Mouse (Mus musculus): ENCODE data around the gene Rasa3. TPM values are rescaled to one million over a fixed set of nuclear protein-coding genes. Genes with fewer than 3 reads are reported as not detected.

Gene Rasa3
- polyA plus RNA-seq, 1 experiment from 2014 or later, result 28.6 TPM

DNA sequence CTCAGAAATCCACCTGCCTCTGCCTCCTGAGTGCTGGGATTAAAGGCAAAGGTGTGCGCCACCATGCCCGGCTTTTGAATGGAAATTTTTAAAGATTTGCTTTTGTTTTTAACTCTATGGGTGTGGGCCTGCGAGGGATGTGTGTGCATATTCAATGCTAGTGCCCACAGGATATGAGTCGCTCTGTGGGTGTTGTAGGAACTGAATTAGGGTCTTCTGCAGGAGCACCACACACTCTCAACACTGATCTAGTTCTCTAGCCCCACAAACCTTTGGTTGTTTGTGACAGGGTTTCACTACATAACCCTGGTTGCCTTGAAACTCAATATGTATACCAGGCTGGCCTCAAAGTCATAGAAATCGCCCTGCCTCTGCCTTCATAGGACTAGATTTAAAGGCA lies 11.9 kb upstream of the Rasa3 start:
- Histone ChIP-seq H3K4me2 (ENCODE audit: low read depth, low read length, severe bottlenecking) (no peak overlapping the region), H3K4me3 (ENCODE audit: low read depth, low read length) (no peak overlapping the region), H3K27ac (ENCODE audit: low read depth, low read length) (no peak overlapping the region), H3K36me3 (ENCODE audit: control insufficient read depth, insufficient read depth, low read length) (no peaks in the 10 kb centered on the region), H3K9ac (ENCODE audit: low read length) (no peak overlapping the region), H3K9me3 (ENCODE audit: control insufficient read depth, low read length) (peaks cover 5% of the 10 kb centered on the region; the same call in 1 of the 2 replicates), H3K27me3 (ENCODE audit: control insufficient read depth, insufficient read depth, low read length) (no peaks in the 10 kb centered on the region), H3K4me1 (replicated peaks; ENCODE audit: control insufficient read depth, insufficient read depth, low read length) (0 out of 2 replicates have a peak, but pooled peaks cover 2% of the 10 kb centered on the region)
- no peak for ATAC-seq (replicated peaks; ENCODE audit: low FRiP score)
- WGBS, result 87% methylated on average over 5 of the region's 5 CpGs
- DNase-seq (ENCODE audit: low spot score), result no peak

DNA sequence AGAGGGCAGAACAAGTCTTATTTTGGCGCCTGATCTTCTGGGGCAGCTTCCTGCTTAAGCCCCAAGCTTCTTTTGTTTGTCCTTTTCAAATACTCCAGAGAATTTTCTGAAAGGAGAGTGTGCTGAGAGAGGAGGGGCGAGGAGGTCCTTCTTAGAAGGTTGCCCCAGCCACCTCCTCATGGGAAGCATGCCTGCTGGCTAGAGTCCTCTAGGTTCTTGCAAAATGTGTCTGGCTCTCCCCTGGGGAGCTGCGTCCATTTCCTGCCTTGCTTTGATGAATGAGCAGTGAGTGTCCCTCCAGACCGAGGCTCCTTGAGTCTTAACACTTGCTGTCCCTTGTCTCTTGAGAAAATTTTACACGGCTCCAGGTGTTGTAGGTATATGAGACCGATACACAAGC lies 11.1 kb upstream of the Rasa3 start:
- DNase-seq (ENCODE audit: low spot score), result no peak

DNA sequence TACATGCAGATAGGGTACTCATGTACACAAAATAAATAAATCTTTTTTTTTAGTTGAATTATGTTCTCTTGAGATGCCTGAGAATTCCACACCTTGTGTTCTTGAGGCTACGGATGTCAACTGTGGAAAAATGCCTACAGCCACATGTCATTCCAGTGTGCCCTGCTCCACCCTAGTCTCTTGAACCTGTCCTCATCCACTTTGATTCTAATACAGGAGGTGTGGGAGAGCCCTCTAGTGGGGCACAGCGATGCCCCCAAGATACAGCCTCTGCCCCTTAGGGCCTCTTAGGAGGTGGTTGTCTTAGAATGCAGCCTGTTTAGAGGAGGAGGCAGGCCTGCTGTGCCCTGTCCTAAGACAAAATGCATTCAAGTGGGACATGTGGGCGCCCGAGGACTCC lies 10.5 kb upstream of the Rasa3 start:
- Histone ChIP-seq H3K36me3 (ENCODE audit: control insufficient read depth, insufficient read depth, low read length) (no peaks in the 10 kb centered on the region), H3K4me3 (ENCODE audit: low read depth, low read length) (no peak overlapping the region), H3K27ac (ENCODE audit: low read depth, low read length) (no peak overlapping the region), H3K4me1 (replicated peaks; ENCODE audit: control insufficient read depth, insufficient read depth, low read length) (0 out of 2 replicates have a peak, but pooled peaks cover 2% of the 10 kb centered on the region), H3K4me2 (ENCODE audit: low read depth, low read length, severe bottlenecking) (no peak overlapping the region), H3K27me3 (ENCODE audit: control insufficient read depth, insufficient read depth, low read length) (no peaks in the 10 kb centered on the region), H3K9me3 (ENCODE audit: control insufficient read depth, low read length) (peaks cover 5% of the 10 kb centered on the region; the same call in 1 of the 2 replicates), H3K9ac (ENCODE audit: low read length) (no peak overlapping the region)
- no peak for DNase-seq (ENCODE audit: low spot score)
- ATAC-seq (replicated peaks; ENCODE audit: low FRiP score), result no peak
- WGBS, result 77% methylated on average over 4 of the region's 4 CpGs

More for the DNA sequence above, 11.1 kb upstream of the Rasa3 start:
- ATAC-seq (replicated peaks; ENCODE audit: low FRiP score), result no peak
- 0 out of 2 replicates have a peak, but pooled peaks cover 2% of the 10 kb centered on the region for H3K4me1 ChIP-seq (replicated peaks; ENCODE audit: control insufficient read depth, insufficient read depth, low read length)
- no peaks in the 10 kb centered on the region for H3K27me3 ChIP-seq (ENCODE audit: control insufficient read depth, insufficient read depth, low read length)
- peaks cover 5% of the 10 kb centered on the region; the same call in 1 of the 2 replicates for H3K9me3 ChIP-seq (ENCODE audit: control insufficient read depth, low read length)
- H3K4me2 ChIP-seq (ENCODE audit: low read depth, low read length, severe bottlenecking), result no peak overlapping the region
- 59% methylated on average over 6 of the region's 6 CpGs for WGBS
- H3K9ac ChIP-seq (ENCODE audit: low read length), result no peak overlapping the region
- H3K4me3 ChIP-seq (ENCODE audit: low read depth, low read length), result no peak overlapping the region
- no peak overlapping the region for H3K27ac ChIP-seq (ENCODE audit: low read depth, low read length)
- no peaks in the 10 kb centered on the region for H3K36me3 ChIP-seq (ENCODE audit: control insufficient read depth, insufficient read depth, low read length)

DNA sequence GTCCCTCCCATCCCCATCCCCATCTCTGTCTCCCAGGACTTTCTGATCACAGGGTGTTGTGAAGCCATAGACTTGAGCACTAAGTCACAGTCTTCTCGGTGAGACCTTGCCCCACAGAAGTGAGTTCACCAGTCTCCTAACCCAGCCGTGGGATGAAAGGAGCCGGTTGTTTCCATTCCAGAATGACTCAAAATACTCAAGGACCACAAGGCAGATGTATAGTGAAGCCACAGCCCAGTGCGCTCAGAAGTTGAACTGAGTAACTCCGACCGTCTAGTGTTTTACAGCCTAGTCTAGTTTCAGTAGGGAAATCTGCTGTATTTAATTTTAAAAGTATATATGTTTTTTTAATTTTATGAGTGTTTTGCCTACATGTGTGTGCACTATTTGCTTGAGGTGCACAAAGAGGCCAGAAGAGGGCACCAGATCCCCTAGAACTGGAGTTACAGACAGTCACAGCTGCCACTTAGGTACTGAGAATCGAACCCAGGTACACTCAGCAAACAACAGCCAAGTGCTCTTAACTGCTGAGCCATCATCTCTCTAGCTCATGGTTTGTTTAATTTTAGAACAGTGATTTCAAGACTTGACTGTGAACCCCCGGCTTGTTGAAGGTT lies 9.8 kb upstream of the Rasa3 start:
- ATAC-seq (replicated peaks; ENCODE audit: low FRiP score) (no peak), DNase-seq (ENCODE audit: low spot score) (no peak)
- Histone ChIP-seq H3K27me3 (ENCODE audit: control insufficient read depth, insufficient read depth, low read length) (no peaks in the 10 kb centered on the region), H3K4me2 (ENCODE audit: low read depth, low read length, severe bottlenecking) (no peak overlapping the region), H3K27ac (ENCODE audit: low read depth, low read length) (no peak overlapping the region), H3K9me3 (ENCODE audit: control insufficient read depth, low read length) (peaks cover 5% of the 10 kb centered on the region; the same call in 1 of the 2 replicates), H3K9ac (ENCODE audit: low read length) (no peak overlapping the region), H3K36me3 (ENCODE audit: control insufficient read depth, insufficient read depth, low read length) (no peaks in the 10 kb centered on the region), H3K4me3 (ENCODE audit: low read depth, low read length) (no peak overlapping the region), H3K4me1 (replicated peaks; ENCODE audit: control insufficient read depth, insufficient read depth, low read length) (0 out of 2 replicates have a peak, but pooled peaks cover 2% of the 10 kb centered on the region)
- 93% methylated on average over 8 of the region's 8 CpGs for WGBS

DNA sequence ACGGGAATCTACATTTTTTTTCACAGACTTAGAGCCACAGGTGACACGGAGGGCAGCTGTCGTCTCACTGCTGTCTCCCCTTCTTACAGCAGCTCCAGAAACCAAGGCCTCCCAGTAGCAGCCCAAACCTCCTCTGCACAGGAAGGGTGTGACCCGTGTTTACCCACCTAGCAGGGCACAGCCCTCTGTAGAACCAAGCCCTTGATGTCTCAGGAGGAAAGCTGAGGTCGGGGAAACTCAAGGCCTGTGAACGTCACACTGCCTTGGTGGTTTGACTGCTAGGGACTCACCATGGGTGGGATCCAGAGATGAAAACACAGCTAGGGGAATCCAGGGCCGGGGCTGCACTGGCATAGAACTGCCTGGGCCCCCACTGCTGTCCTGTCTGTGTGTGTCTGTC lies 9.0 kb upstream of the Rasa3 start:
- no peak overlapping the region for H3K4me3 ChIP-seq (ENCODE audit: low read depth, low read length)
- H3K27me3 ChIP-seq (ENCODE audit: control insufficient read depth, insufficient read depth, low read length), result no peaks in the 10 kb centered on the region
- no peak for ATAC-seq (replicated peaks; ENCODE audit: low FRiP score)
- 76% methylated on average over 7 of the region's 7 CpGs for WGBS
- 0 out of 2 replicates have a peak, but pooled peaks cover 2% of the 10 kb centered on the region for H3K4me1 ChIP-seq (replicated peaks; ENCODE audit: control insufficient read depth, insufficient read depth, low read length)
- no peak overlapping the region for H3K9ac ChIP-seq (ENCODE audit: low read length)
- no peak for DNase-seq (ENCODE audit: low spot score)
- H3K36me3 ChIP-seq (ENCODE audit: control insufficient read depth, insufficient read depth, low read length), result no peaks in the 10 kb centered on the region
- H3K9me3 ChIP-seq (ENCODE audit: control insufficient read depth, low read length), result peaks cover 5% of the 10 kb centered on the region; the same call in 1 of the 2 replicates
- no peak overlapping the region for H3K4me2 ChIP-seq (ENCODE audit: low read depth, low read length, severe bottlenecking)
- H3K27ac ChIP-seq (ENCODE audit: low read depth, low read length), result no peak overlapping the region

DNA sequence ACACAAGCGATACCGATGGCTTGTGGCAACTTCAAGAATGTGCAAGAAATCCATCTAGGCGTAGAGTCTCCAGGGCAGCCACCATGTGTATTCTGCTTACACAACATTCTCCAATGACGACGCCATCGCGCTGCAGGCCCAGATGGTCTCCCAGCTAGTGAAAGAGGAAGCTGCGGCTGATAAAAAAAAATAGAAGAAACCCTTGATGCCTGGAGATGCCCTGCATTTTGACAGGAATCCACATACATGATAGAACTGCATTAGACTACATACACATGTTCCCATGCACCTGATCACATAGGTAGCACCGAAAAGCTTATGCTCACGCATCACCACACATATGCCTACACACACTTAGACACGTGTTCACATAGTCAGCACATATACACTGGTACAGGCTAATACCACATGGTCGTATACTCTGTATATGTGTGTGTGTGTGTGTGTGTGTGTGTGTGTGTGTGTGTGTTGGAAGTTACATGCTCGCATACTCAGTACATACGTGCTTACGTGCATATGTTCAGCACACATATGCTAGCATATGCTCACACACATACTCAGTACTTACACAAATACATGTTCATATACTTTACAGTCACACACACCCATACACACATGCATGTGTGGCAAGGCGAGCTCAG lies 8.4 kb upstream of the Rasa3 start:
- no peak overlapping the region for H3K4me3 ChIP-seq (ENCODE audit: low read depth, low read length)
- 0 out of 2 replicates have a peak, but pooled peaks cover 2% of the 10 kb centered on the region for H3K4me1 ChIP-seq (replicated peaks; ENCODE audit: control insufficient read depth, insufficient read depth, low read length)
- H3K36me3 ChIP-seq (ENCODE audit: control insufficient read depth, insufficient read depth, low read length), result no peaks in the 10 kb centered on the region
- WGBS, result 93% methylated on average over 16 of the region's 16 CpGs
- peaks cover 5% of the 10 kb centered on the region; the same call in 1 of the 2 replicates for H3K9me3 ChIP-seq (ENCODE audit: control insufficient read depth, low read length)
- H3K27me3 ChIP-seq (ENCODE audit: control insufficient read depth, insufficient read depth, low read length), result no peaks in the 10 kb centered on the region
- no peak for DNase-seq (ENCODE audit: low spot score)
- no peak overlapping the region for H3K27ac ChIP-seq (ENCODE audit: low read depth, low read length)
- H3K4me2 ChIP-seq (ENCODE audit: low read depth, low read length, severe bottlenecking), result no peak overlapping the region
- no peak overlapping the region for H3K9ac ChIP-seq (ENCODE audit: low read length)
- ATAC-seq (replicated peaks; ENCODE audit: low FRiP score), result no peak

DNA sequence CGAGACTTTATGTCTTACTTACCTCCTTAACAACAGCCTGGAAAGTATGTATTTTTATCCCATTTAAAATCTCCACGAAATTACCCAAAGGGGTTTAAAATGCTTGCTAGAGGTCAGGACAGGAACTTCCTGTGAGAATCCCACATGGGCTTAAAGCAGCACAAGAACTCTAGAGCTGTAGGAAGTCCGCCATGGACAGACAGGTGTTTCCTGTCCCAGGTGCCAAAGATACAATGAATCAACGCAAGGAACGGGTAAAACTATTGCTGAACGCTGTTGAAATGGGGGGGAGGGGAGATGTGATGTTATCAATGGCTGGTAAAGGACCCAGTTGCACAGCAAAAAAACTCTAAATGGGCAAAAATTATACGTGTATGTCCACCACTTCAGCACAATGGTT lies 6.7 kb upstream of the Rasa3 start:
- H3K4me2 ChIP-seq (ENCODE audit: low read depth, low read length, severe bottlenecking), result no peak overlapping the region
- no peak overlapping the region for H3K27ac ChIP-seq (ENCODE audit: low read depth, low read length)
- WGBS, result 82% methylated on average over 7 of the region's 7 CpGs
- H3K9me3 ChIP-seq (ENCODE audit: control insufficient read depth, low read length), result peaks cover 5% of the 10 kb centered on the region; the same call in 1 of the 2 replicates
- no peak overlapping the region for H3K4me3 ChIP-seq (ENCODE audit: low read depth, low read length)
- no peaks in the 10 kb centered on the region for H3K36me3 ChIP-seq (ENCODE audit: control insufficient read depth, insufficient read depth, low read length)
- no peak for ATAC-seq (replicated peaks; ENCODE audit: low FRiP score)
- no peak for DNase-seq (ENCODE audit: low spot score)
- no peaks in the 10 kb centered on the region for H3K27me3 ChIP-seq (ENCODE audit: control insufficient read depth, insufficient read depth, low read length)
- H3K9ac ChIP-seq (ENCODE audit: low read length), result no peak overlapping the region
- H3K4me1 ChIP-seq (replicated peaks; ENCODE audit: control insufficient read depth, insufficient read depth, low read length), result 0 out of 2 replicates have a peak, but pooled peaks cover 2% of the 10 kb centered on the region

DNA sequence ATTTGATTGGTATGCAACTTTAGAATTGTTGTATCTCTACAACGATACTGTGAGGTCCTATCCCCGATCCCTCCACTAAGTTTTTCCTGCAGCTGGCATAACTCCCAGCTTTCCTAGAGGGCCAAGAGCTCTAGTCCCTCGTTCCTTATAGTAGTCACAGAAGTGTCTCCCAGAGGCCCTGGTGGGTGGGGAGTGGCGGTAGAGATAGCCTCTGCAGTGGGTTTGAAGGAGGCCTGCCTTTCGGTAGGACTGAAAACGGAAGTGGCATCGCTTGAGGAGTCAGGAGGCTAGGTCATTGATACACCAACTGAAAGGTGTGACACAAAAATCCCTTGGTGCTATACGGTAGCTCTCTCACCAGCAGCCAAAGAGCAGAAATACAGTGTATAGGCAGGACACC lies 779 bp upstream of the Rasa3 start:
- H3K27me3 ChIP-seq (ENCODE audit: control insufficient read depth, insufficient read depth, low read length), result no peaks in the 10 kb centered on the region
- ATAC-seq (replicated peaks; ENCODE audit: low FRiP score) (no peak), DNase-seq (ENCODE audit: low spot score) (no peak)
- no peaks in the 10 kb centered on the region for H3K9me3 ChIP-seq (ENCODE audit: control insufficient read depth, low read length)
- no peaks in the 10 kb centered on the region for H3K36me3 ChIP-seq (ENCODE audit: control insufficient read depth, insufficient read depth, low read length)
- H3K4me2 ChIP-seq (ENCODE audit: low read depth, low read length, severe bottlenecking), result peak overlapping the region; percentile 90
- WGBS, result 56% methylated on average over 8 of the region's 8 CpGs
- H3K27ac ChIP-seq (ENCODE audit: low read depth, low read length), result no peak overlapping the region
- peak overlapping the region; percentile 72 for H3K4me3 ChIP-seq (ENCODE audit: low read depth, low read length)
- peaks cover 4% of the 10 kb centered on the region; the same call in 1 of the 2 replicates for H3K4me1 ChIP-seq (replicated peaks; ENCODE audit: control insufficient read depth, insufficient read depth, low read length)
- H3K9ac ChIP-seq (ENCODE audit: low read length), result 0 out of 2 replicates have a peak overlapping the region, but pooled peaks have one; percentile 39

Measured in forebrain, embryonic 11.5 days (tissue).